Mouse (Mus musculus): ENCODE results near the gene Cep97. TPM values are rescaled to one million over a fixed set of nuclear protein-coding genes. Genes with fewer than 3 reads are reported as not detected.

The Cep97 gene
- 9.7 and 10.7 TPM in 2 replicates for polyA plus RNA-seq (2015; fragmentation: Nextera tagmentation; extraction: Ambion mirVana)

DNA sequence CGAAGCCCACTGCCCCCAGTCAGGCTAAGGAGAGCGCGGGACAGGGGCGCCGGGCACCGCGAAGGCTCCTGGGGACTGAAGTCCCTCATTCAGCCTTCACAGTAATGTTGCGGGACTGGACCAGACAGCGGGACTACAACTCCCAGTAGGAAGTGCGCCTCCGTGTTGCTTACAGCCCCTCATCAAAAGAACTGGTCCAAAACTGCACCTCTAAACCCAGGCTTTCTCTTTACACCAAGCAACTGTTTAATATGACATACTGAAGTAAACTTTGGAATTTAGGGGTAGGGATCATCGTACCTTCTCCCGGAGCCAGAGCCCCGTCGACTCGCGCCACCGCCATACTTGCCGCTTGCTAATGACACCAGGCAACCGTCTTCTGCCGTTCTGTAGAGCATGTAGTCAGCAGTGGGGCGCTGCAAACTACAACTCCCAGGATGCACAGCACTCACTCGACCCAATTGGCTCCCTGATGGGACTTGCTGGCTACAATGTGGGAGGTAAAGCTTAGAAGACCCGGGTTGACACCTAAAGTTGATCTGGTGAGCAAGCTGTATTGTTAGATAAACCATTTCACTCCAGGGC lies at the start of gene Cep97:
Cep97 (minus strand) TSS at position 403 of the 585 bp plus-strand sequence.
- Histone ChIP-seq H3K4me2 (peak within 1 kb of the TSS; percentile 83), H3K9ac (peak within 1 kb of the TSS; percentile 68), H3K27ac (peak within 1 kb of the TSS; percentile 63; the same call in 1 of the 2 replicates), H3K36me3 (0 out of 2 replicates have a peak, but pooled peaks cover under 1% of the 10 kb centered on the region), H3K27me3 (no peaks in the 10 kb centered on the region), H3K4me1 (0 out of 2 replicates have a peak, but pooled peaks cover 4% of the 10 kb centered on the region), H3K9me3 (no peaks in the 10 kb centered on the region), H3K4me3 (peak within 1 kb of the TSS; percentile 68)
- peak; percentile 99 for ATAC-seq (ENCODE audit: borderline replicate concordance, extremely low read depth, low FRiP score, low TSS enrichment)
- under 1% methylated on average over 24 of the region's 24 CpGs for WGBS

DNA sequence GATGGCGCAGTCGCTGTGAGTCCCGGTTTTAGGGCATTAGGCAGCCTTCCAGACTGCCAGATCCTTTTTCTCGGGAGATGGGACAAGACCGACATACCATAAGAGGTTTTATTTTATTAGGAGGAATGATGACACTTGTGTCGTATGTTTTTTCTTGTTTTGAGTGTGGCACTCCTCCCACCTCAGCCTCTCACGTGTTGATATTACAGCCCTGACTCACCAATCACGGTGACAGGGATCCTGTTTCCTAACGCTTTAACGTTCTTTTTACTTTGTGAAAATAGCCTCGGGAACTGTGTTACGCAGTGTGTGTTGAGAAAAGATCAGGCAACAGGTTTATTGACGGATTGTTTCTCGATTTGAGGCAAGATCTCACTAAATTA lies 40.2 kb upstream of the Cep97 start:
- Histone ChIP-seq H3K4me1 (peaks cover 26% of the 10 kb centered on the region), H3K36me3 (peaks cover 23% of the 10 kb centered on the region), H3K4me3 (peak overlapping the region; percentile 97), H3K4me2 (peak overlapping the region; percentile 83), H3K27me3 (no peaks in the 10 kb centered on the region), H3K9me3 (no peaks in the 10 kb centered on the region), H3K27ac (peak overlapping the region; percentile 92), H3K9ac (peak overlapping the region; percentile 95)
- WGBS: 6% methylated on average over 14 of the region's 14 CpGs
- ATAC-seq (ENCODE audit: borderline replicate concordance, extremely low read depth, low FRiP score, low TSS enrichment): no peak

DNA sequence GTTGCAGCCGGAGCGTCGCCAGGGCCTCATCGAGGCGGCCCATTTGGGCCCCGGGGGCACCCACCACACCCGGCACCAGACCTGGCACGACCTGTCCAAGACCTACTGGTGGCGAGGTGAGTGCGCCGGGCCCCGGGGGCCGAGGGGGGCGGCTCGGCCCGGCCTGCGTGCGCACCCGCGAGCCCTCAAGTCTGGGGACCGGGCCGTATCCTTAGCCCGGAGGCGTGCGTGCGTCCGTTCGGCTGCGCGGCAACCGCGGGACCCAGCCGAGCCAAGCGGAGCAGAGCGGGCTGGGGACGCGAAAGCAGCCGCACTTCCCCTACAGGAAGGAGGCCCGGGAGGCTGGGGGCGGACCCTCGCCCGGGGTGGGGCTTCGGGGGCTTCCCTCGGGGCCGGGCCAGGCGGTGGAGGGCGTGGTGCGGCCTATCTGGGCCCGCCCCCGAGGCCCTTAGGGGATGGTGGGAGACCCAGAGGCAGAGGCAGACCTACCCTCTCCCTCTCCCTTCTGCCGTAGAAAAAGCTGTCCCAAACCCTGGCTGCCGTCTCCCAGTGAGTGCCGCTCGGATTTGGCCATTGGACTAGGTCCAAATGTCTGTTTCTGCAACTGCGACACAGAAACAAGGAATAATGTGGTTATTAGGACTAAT lies 39.7 kb upstream of the Cep97 start:
- WGBS: 0% methylated on average over 55 of the region's 55 CpGs

DNA sequence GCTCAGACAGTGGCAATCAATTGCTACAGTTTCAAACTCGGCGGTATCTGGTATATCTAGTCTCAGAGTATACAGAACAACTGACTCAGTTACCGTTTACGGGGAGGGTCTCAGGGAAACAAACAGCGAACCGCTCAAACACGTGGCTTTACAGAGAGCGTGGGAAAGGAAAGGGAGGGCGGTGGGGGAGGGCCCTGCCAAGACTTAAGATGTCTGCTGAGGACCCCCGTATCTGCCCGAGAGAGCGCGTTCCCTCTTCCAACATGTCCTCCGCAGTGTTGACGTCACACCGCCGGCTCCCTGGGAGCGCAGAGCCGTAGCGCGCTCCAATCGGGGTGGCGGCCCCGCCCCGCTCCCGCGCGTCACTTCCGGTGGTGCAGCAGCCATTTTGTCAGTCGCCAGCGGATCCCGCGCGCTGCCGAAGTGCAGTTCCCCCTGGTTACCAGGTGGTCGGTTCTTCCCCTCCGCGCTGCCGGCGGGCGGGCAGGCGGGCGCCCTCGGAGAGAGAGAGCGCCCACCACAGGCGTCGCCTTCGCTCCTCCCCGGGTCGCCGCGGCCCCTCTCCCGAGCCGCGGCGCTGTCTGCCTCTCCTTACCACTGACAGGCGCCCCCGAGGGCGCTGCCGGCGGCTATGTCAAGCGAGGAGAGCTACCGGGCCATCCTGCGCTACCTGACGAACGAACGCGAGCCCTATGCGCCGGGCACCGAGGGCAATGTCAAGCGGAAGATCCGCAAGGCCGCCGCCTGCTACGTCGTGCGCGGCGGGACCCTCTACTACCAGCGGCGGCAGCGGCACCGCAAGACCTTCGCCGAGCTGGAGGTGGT lies 39.0 kb upstream of the Cep97 start, which contains the start of gene Zbtb11:
Zbtb11 (plus strand) TSS at position 453 of the 825 bp plus-strand sequence.
- Histone ChIP-seq H3K9ac (peak within 1 kb of the TSS; percentile 95), H3K27ac (peak within 1 kb of the TSS; percentile 92), H3K27me3 (no peaks in the 10 kb centered on the region), H3K36me3 (peaks cover 36% of the 10 kb centered on the region), H3K4me3 (peak within 1 kb of the TSS; percentile 97), H3K4me1 (peaks cover 37% of the 10 kb centered on the region), H3K4me2 (peak within 1 kb of the TSS; percentile 83), H3K9me3 (no peaks in the 10 kb centered on the region)
- peak; percentile 98 for ATAC-seq (ENCODE audit: borderline replicate concordance, extremely low read depth, low FRiP score, low TSS enrichment)
- WGBS: under 1% methylated on average over 78 of the region's 86 CpGs

More for the DNA sequence above, 39.7 kb upstream of the Cep97 start:
- peak overlapping the region; percentile 92 for H3K27ac ChIP-seq
- no peaks in the 10 kb centered on the region for H3K27me3 ChIP-seq
- H3K4me1 ChIP-seq: peaks cover 30% of the 10 kb centered on the region
- no peaks in the 10 kb centered on the region for H3K9me3 ChIP-seq
- peak overlapping the region; percentile 97 for H3K4me3 ChIP-seq
- peak overlapping the region; percentile 83 for H3K4me2 ChIP-seq
- ATAC-seq (ENCODE audit: borderline replicate concordance, extremely low read depth, low FRiP score, low TSS enrichment): peak; percentile 92
- peaks cover 28% of the 10 kb centered on the region for H3K36me3 ChIP-seq
- H3K9ac ChIP-seq: peak overlapping the region; percentile 95

DNA sequence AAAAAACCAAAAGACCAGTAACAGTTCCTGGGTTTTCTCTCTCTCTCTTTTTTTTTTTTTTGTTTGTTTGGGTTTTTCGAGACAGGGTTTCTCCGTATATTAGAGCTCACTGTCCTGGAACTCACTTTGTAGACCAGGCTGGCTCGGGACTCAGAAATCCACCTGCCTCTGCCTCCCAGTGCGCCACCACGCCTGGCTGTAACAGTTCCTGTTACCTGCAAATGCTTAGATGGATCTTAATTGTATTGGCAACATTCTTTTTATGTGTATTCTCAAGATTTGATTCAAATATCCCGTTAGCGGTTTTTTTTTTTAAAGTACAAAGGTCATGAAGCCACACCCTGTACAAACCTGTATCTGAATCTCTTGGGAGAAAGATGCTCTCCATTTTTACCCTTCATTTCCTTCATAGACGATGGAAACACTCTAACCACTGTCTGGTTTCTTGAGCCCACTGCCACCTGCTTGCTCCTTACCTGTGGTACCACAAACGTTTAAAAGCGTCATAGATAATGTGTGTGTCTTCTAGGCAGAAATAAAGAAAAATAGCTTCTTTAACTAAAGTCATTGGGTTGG lies 38.1 kb upstream of the Cep97 start:
- peak overlapping the region; percentile 83 for H3K4me2 ChIP-seq
- H3K9me3 ChIP-seq: no peaks in the 10 kb centered on the region
- peak overlapping the region; percentile 71 for H3K27ac ChIP-seq
- H3K4me3 ChIP-seq: peak overlapping the region; percentile 97
- WGBS: 46% methylated on average over 10 of the region's 10 CpGs
- ATAC-seq (ENCODE audit: borderline replicate concordance, extremely low read depth, low FRiP score, low TSS enrichment): no peak
- no peaks in the 10 kb centered on the region for H3K27me3 ChIP-seq
- H3K36me3 ChIP-seq: peaks cover 38% of the 10 kb centered on the region
- H3K4me1 ChIP-seq: peaks cover 39% of the 10 kb centered on the region
- H3K9ac ChIP-seq: no peak overlapping the region

DNA sequence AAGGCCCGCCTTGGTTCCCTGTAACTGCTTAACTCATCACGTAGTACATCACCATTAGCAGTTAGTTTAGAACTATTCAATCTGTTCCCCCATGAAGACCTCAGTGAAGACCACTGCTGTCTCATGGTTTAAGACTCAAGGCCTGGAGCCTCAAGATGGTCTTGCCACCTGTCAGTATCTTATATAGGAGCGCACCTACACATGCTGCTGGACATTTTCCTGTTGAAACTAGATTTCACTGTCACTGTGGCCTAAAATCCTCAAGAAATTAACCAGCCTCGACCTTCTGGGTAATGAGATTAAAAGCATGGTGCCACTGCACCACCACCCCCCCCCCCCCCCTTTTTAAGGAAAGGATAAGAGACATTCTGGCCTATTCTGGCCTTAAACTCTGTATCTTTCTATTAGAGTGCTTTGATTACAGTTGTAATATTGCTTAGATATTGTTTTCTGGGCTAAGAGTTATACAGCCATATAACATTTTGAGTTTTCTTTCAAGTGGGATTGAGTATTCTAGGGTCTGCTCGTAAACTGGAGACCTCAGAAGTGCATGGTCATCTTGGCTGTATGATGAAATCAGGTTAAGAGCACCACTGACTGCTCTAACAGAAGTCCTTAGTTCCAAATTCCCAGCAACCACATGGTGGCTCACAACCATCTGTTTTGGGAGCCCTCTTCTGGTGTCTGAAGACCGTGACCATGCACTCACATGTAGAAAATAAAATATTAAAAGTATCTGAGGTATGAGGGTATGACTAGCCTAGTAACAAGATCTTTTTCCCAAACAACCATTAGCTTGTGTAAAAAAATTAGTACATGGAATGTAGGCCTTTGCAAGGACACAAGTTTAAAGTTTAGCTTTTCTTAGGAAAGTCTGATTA lies 37.3 kb upstream of the Cep97 start:
- H3K4me2 ChIP-seq: no peak overlapping the region
- WGBS: 74% methylated on average over 6 of the region's 6 CpGs

DNA sequence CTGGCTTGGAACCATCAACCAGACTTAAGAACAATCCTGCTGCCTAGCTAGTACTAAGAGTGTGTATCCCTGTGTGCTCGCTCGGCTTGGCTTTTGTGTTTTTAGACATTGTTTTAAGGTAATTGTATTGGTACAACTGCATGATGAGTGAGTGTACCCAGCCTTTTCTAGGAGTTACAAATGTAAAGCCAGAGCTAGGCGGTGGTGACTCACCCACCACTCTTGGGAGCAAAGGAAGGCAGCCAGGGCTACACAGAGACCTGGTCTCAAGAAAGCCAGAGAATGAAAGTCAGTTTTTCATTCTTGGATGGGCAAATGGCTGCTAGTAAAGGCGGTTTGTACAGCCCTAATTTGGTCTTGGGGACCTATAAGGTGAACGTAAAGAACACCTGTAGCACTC lies 35.8 kb upstream of the Cep97 start:
- Histone ChIP-seq H3K9ac (no peak overlapping the region), H3K4me1 (peaks cover 39% of the 10 kb centered on the region), H3K27me3 (no peaks in the 10 kb centered on the region), H3K36me3 (peaks cover 42% of the 10 kb centered on the region), H3K4me3 (no peak overlapping the region), H3K27ac (no peak overlapping the region), H3K9me3 (no peaks in the 10 kb centered on the region), H3K4me2 (no peak overlapping the region)
- 91% methylated on average over 5 of the region's 5 CpGs for WGBS
- no peak for ATAC-seq (ENCODE audit: borderline replicate concordance, extremely low read depth, low FRiP score, low TSS enrichment)

More for the DNA sequence above, 37.3 kb upstream of the Cep97 start:
- no peaks in the 10 kb centered on the region for H3K9me3 ChIP-seq
- H3K27ac ChIP-seq: no peak overlapping the region
- H3K36me3 ChIP-seq: peaks cover 42% of the 10 kb centered on the region
- no peak overlapping the region for H3K9ac ChIP-seq
- ATAC-seq (ENCODE audit: borderline replicate concordance, extremely low read depth, low FRiP score, low TSS enrichment): no peak
- H3K4me1 ChIP-seq: peaks cover 44% of the 10 kb centered on the region
- H3K4me3 ChIP-seq: no peak overlapping the region
- no peaks in the 10 kb centered on the region for H3K27me3 ChIP-seq

GRCm38 (mm10) chr16:55969147-55969546 lies 34.5 kb upstream of the Cep97 start:
- Histone ChIP-seq H3K36me3 (peaks cover 42% of the 10 kb centered on the region), H3K9ac (no peak overlapping the region), H3K4me1 (peaks cover 36% of the 10 kb centered on the region), H3K27me3 (no peaks in the 10 kb centered on the region), H3K4me2 (no peak overlapping the region), H3K9me3 (no peaks in the 10 kb centered on the region), H3K4me3 (no peak overlapping the region), H3K27ac (no peak overlapping the region)
- no peak for ATAC-seq (ENCODE audit: borderline replicate concordance, extremely low read depth, low FRiP score, low TSS enrichment)
- WGBS: 68% methylated on average over 3 of the region's 3 CpGs

- Histone ChIP-seq H3K36me3 (peaks cover 41% of the 10 kb centered on the region), H3K27ac (no peak overlapping the region; the same call in 1 of the 2 replicates)
- no peak for ATAC-seq (ENCODE audit: borderline replicate concordance, extremely low read depth, low FRiP score, low TSS enrichment)
Observed at GRCm38 (mm10) chr16:55967221-55967620, 32.6 kb upstream of the Cep97 start.

GRCm38 (mm10) chr16:55966212-55966871 lies 31.7 kb upstream of the Cep97 start, which contains the start of gene Rpl24:
Gene Rpl24, plus strand, starts transcription at chr16:55966275.
- peaks cover 32% of the 10 kb centered on the region for H3K36me3 ChIP-seq
- H3K4me1 ChIP-seq: peaks cover 26% of the 10 kb centered on the region
- no peaks in the 10 kb centered on the region for H3K9me3 ChIP-seq
- H3K4me2 ChIP-seq: peak within 1 kb of the TSS; percentile 81
- peak within 1 kb of the TSS; percentile 79 for H3K9ac ChIP-seq
- ATAC-seq (ENCODE audit: borderline replicate concordance, extremely low read depth, low FRiP score, low TSS enrichment): peak; percentile 93
- no peaks in the 10 kb centered on the region for H3K27me3 ChIP-seq
- under 1% methylated on average over 42 of the region's 42 CpGs for WGBS
- H3K27ac ChIP-seq: peak within 1 kb of the TSS; percentile 83
- H3K4me3 ChIP-seq: peak within 1 kb of the TSS; percentile 77

More at GRCm38 (mm10) chr16:55967221-55967620, 32.6 kb upstream of the Cep97 start:
- Histone ChIP-seq H3K27me3 (no peaks in the 10 kb centered on the region), H3K9me3 (no peaks in the 10 kb centered on the region), H3K9ac (peak overlapping the region; percentile 79), H3K4me3 (peak overlapping the region; percentile 77), H3K4me1 (peaks cover 29% of the 10 kb centered on the region), H3K4me2 (peak overlapping the region; percentile 81)
- 23% methylated on average over 1 of the region's 1 CpGs for WGBS

Measured in lung, embryonic 15.5 days (tissue).